Mouse (Mus musculus) heart, adult 2 months (tissue): ENCODE measurements at regions not wholly inside any gene's neighbourhood (a gene's known extent, or its start where the extent isn't known, plus 50 kb on each side); places are given as distances from the start of the nearest gene placed in this dataset.

Experiments used
- CTCF ChIP-seq: fragments of 200-600 bp; IDR thresholded peaks from 2 replicates; pipeline ENCODE4 v1.8.1; 2022; ENCODE audit warnings: antibody characterized with exemption, mild to moderate bottlenecking, moderate library complexity
- EP300 ChIP-seq: fragments of 200-500 bp; IDR thresholded peaks from 2 replicates; pipeline ENCODE4 v1.6.1; 2011; ENCODE audit warnings: low read depth, low read length, control low read depth; ENCODE audit not compliant: insufficient read depth
- POLR2A ChIP-seq: fragments of 200-500 bp; IDR thresholded peaks from 2 replicates; pipeline ENCODE4 v1.6.1; 2011; ENCODE audit warnings: mild to moderate bottlenecking, low read depth, low read length, control low read depth; ENCODE audit not compliant: insufficient read depth

GRCm38 (mm10) chr8:64519650-64520049, 173.2 kb downstream of the Cpe start:
- no peak for TF ChIP-seq POLR2A
- TF ChIP-seq CTCF, result no peak
- no peak for TF ChIP-seq EP300
